Mouse (Mus musculus) lung, embryonic 14.5 days (tissue): Measurements from ENCODE around the gene Ak1. TPM values are rescaled to one million over a fixed set of nuclear protein-coding genes. Genes with fewer than 3 reads are reported as not detected.
A peak's percentile ranks its signal among the peaks of the same experiment; 100 is the strongest.

Source experiments
- ATAC-seq: fragments of 200-750 bp; cut with Nextera tagmentation; 2 replicates; pipeline ENCODE4 v1.8.0; 2017; ENCODE audit warnings: mild to moderate bottlenecking, moderate TSS enrichment, moderate library complexity; ENCODE audit not compliant: insufficient read depth
- DNase-seq: peaks from one replicate; pipeline ENCODE4 v3.0.0-alpha.2; 2015
- H3K27ac ChIP-seq: fragments of 300-500 bp; sonication (generic); 2 replicates; pipeline ENCODE4 v1.5.1; 2014; ENCODE audit warnings: low read depth, mild to moderate bottlenecking, moderate library complexity
- H3K27me3 ChIP-seq: fragments of 300-500 bp; sonication (generic); 2 replicates; pipeline ENCODE4 v1.6.1; 2014; ENCODE audit warnings: low read length, control low read depth; ENCODE audit not compliant: insufficient read depth
- H3K36me3 ChIP-seq: fragments of 300-500 bp; sonication (generic); 2 replicates; pipeline ENCODE4 v1.6.1; 2014; ENCODE audit warnings: control low read depth; ENCODE audit not compliant: insufficient read depth
- H3K4me1 ChIP-seq: fragments of 300-500 bp; sonication (generic); 2 replicates; pipeline ENCODE4 v1.6.1; 2014; ENCODE audit warnings: antibody characterized with exemption, control low read depth; ENCODE audit not compliant: insufficient read depth
- H3K4me2 ChIP-seq: fragments of 300-500 bp; sonication (generic); 2 replicates; pipeline ENCODE4 v1.6.1; 2014; ENCODE audit warnings: mild to moderate bottlenecking
- H3K4me3 ChIP-seq: fragments of 300-500 bp; sonication (generic); 2 replicates; pipeline ENCODE4 v1.5.1; 2014; ENCODE audit warnings: low read depth, low read length
- H3K9ac ChIP-seq: fragments of 300-500 bp; sonication (generic); 2 replicates; pipeline ENCODE4 v1.6.1; 2014
- H3K9me3 ChIP-seq: fragments of 300-500 bp; sonication (generic); 2 replicates; pipeline ENCODE4 v1.6.1; 2016; ENCODE audit warnings: low read depth, low read length, control low read depth
- CTCF ChIP-seq: IDR thresholded peaks from 2 replicates; pipeline ENCODE4 v1.5.1; 2016; ENCODE audit warnings: antibody characterized with exemption, low read depth
- WGBS: fragments of 180-500 bp; shearing (Covaris S2); extraction: QIAGEN DNeasy Blood & Tissue Kit; methylation state at CpG from one replicate; pipeline ENCODE4 v1.1.7; 2014; 5-methylcytosine and 5-hydroxymethylcytosine counted together
- polyA plus RNA-seq: library from polyadenylated mRNA; unstranded; fragments of >200 nt; fragmentation: Nextera tagmentation; extraction: Ambion mirVana; gene quantifications from 2 replicates; pipeline ENCODE4 v1.2.1, GENCODE M21; 2014

The Ak1 gene
- polyA plus RNA-seq, 1 experiment from 2014 or later: 34.3 TPM

DNA sequence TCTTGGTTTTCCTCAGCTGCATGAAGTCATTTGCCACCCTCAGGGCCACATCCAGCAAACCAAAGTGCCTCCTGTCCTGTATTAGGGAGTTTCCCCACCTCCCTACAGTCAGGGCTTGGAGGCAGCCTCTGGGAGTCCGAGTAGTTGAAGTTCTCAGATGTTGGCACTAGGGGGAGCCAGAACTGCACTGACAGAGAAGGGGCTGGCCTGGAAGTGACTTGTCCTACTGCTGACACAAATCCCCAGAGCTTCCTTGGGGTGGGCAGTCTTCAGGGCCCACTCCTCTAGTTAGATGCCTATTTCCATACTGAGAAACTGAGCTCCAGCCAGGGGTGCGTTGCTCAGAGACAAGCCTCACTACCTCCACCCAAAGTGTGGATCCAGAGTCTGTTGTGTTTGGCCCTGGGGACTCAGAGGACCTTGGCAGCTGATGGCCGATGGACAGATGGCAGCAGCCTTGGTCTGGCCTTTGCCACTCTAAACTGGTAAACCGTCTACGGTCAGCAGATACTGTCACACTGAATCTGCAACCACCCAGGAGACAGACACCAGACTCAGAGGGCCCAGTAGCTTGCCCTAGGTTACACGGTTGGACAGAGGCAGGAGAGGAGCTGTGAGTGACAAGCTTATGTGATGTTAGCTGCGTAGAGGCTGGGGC is 10.3 kb downstream of the Ak1 start:
- H3K27me3 ChIP-seq: no peaks in the 10 kb centered on the region
- DNase-seq (peak; percentile 93), ATAC-seq (peak; percentile 65; the same call in 1 of the 2 replicates)
- H3K4me3 ChIP-seq: no peak overlapping the region
- no peak overlapping the region for H3K9ac ChIP-seq
- H3K27ac ChIP-seq: 0 out of 2 replicates have a peak overlapping the region, but pooled peaks have one; percentile 9
- H3K4me2 ChIP-seq: no peak overlapping the region
- no peaks in the 10 kb centered on the region for H3K4me1 ChIP-seq
- H3K36me3 ChIP-seq: no peaks in the 10 kb centered on the region
- 46% methylated on average over 7 of the region's 7 CpGs for WGBS
- H3K9me3 ChIP-seq: no peaks in the 10 kb centered on the region
- peak; percentile 96 for TF ChIP-seq CTCF

DNA sequence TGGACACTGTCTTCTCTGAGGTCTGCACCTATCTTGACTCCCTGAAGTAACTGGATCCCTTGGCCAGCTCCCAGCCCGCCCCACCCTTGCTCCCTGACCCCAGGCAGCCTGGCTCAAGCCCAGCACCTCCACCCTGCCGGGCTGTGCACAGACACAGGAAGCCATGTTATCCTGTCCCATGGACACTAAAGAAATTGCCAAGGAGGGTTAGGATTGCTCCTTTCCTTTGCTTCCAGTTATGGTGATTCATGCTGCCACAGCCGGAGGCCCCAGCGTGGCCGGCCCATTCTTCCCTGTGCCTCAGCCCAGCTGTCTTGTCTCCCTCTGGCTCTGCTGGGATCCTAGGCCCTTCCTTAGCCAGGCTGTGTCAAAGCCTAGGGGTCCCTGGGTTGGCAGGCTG is 12.1 kb downstream of the Ak1 start:
- no peaks in the 10 kb centered on the region for H3K27me3 ChIP-seq
- H3K4me1 ChIP-seq: peaks cover 6% of the 10 kb centered on the region
- 0 out of 2 replicates have a peak overlapping the region, but pooled peaks have one; percentile 10 for H3K9ac ChIP-seq
- H3K4me2 ChIP-seq: no peak overlapping the region
- no peak for DNase-seq
- no peaks in the 10 kb centered on the region for H3K9me3 ChIP-seq
- no peak overlapping the region for H3K4me3 ChIP-seq
- H3K36me3 ChIP-seq: no peaks in the 10 kb centered on the region
- no peak for ATAC-seq
- 61% methylated on average over 5 of the region's 5 CpGs for WGBS
- H3K27ac ChIP-seq: peak overlapping the region; percentile 59
- no peak for TF ChIP-seq CTCF

DNA sequence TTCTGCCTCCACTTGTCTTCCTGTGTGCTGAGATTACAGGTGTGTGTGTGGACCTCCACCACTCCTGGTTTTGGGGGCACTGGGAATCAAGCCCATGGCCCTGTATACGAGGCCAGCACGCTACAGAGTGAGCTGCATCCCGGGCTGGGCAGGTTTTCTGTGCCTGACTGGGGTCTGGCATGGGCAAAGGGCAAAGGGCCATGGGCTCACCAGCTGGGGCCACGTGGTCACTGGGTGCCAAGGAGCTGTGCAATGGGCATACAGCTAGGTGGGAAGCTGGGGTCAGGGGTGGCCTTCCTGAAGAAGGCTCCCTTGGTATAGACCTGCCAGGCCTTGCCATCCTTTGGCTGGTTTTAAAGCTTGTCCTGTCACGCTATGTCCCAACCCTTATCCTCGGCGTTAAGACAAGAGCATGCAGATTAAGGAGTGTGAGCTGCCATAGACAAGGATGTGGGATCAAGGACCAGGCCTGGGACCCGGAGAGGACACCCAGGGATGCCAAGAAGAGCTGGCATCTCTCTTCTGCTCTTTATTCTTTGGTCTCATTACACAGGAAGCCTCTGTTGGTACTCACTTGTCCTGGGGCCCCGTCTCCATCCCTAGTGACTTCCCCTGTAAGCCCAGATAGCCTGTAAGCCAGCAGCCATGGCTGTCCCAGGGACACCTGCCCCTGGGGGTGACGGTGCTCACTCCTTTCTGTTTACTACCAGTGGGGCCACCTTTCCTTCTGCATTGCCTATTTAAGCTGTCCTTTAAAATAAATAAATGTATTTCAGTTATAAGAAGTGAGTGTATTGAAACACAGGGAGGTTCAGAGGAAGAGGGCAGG is 12.9 kb downstream of the Ak1 start:
- Histone ChIP-seq H3K27ac (peak overlapping the region; percentile 61; the same call in 1 of the 2 replicates), H3K9me3 (no peaks in the 10 kb centered on the region), H3K4me2 (no peak overlapping the region), H3K4me3 (no peak overlapping the region), H3K36me3 (no peaks in the 10 kb centered on the region), H3K9ac (no peak overlapping the region), H3K27me3 (no peaks in the 10 kb centered on the region), H3K4me1 (peaks cover 6% of the 10 kb centered on the region)
- WGBS: 76% methylated on average over 10 of the region's 10 CpGs
- ATAC-seq (no peak), DNase-seq (no peak)
- TF ChIP-seq CTCF: no peak

DNA sequence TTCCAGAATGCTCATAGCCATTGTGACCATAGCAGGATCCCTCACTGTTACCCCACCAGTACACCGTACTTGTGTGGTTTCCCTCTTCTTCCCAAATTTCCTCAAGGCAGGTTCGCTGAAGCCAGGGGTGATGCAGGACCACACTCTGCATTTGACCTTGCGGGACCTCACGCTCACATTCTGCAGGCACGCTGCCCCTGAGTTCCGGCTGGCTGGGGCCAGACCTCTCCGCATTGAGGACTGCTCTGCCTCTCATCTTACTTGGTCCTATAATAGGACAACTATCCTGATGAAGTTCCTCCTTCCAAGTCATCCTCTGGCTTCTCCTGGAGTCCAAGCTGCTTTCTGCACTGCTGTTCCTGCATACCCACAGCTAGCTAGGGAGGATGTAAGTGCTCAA is 15.1 kb downstream of the Ak1 start:
- no peak overlapping the region for H3K27ac ChIP-seq
- ATAC-seq (no peak), DNase-seq (no peak)
- H3K4me3 ChIP-seq: no peak overlapping the region
- H3K9me3 ChIP-seq: no peaks in the 10 kb centered on the region
- H3K36me3 ChIP-seq: no peaks in the 10 kb centered on the region
- TF ChIP-seq CTCF: no peak
- H3K4me1 ChIP-seq: peaks cover 6% of the 10 kb centered on the region
- H3K9ac ChIP-seq: no peak overlapping the region
- no peak overlapping the region for H3K4me2 ChIP-seq
- 81% methylated on average over 7 of the region's 7 CpGs for WGBS
- H3K27me3 ChIP-seq: no peaks in the 10 kb centered on the region

DNA sequence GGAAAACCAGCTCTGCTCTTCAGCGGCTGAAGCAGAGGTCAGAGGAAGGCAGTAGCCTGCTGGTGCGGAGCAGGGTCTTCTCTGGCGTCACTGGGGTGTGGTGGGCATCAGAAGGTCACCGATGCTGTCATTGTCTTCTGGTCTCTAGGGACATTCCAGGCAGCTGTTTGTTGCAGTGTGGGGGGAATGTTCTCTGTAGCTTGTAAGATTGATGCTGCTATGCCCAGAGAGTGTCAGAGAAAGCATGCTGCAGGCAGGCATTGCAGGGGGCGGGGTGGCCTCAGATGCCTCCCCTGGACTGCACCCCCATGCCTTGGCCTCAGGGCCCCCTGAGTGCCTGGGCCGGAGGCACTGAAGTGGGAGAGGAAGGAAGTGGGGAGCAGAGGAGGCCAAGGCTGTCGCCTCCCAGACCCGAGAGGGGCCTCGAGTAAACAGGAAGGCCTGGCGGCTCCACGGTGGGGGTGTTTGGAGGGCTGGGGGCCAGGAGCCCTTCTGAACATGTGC is 16.3 kb downstream of the Ak1 start:
- H3K36me3 ChIP-seq: no peaks in the 10 kb centered on the region
- H3K4me3 ChIP-seq: no peak overlapping the region
- ATAC-seq (peak; percentile 80), DNase-seq (peak; percentile 79)
- no peaks in the 10 kb centered on the region for H3K9me3 ChIP-seq
- 0 out of 2 replicates have a peak overlapping the region, but pooled peaks have one; percentile 1 for H3K4me2 ChIP-seq
- no peak for TF ChIP-seq CTCF
- H3K9ac ChIP-seq: no peak overlapping the region; the same call in 1 of the 2 replicates
- peak overlapping the region; percentile 76 for H3K27ac ChIP-seq
- no peaks in the 10 kb centered on the region for H3K27me3 ChIP-seq
- peaks cover 6% of the 10 kb centered on the region for H3K4me1 ChIP-seq
- WGBS: 12% methylated on average over 11 of the region's 11 CpGs

DNA sequence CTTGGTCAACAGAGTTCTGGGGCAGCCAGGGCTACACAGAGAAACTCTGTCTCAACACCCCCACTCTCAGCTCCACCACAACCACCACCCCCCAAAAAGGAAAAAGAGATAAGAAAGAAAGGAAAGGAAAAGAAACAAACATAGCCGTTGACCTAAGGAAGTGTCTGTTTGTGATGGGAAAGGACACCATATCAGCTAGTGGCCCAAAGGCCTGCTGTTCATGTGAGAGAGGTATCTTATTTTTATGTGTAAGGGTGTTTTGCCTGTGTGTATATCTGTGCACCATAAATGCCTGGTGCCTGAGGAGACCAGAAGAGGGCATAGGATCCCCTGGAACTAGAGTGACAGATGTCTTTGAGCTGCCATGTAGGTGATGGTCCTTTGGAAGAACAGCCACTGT is 18.1 kb downstream of the Ak1 start:
- 40% methylated on average over 1 of the region's 1 CpGs for WGBS
- Histone ChIP-seq H3K4me1 (peaks cover 6% of the 10 kb centered on the region), H3K36me3 (no peaks in the 10 kb centered on the region), H3K4me2 (no peak overlapping the region), H3K27ac (no peak overlapping the region; the same call in 1 of the 2 replicates), H3K4me3 (no peak overlapping the region), H3K9me3 (no peaks in the 10 kb centered on the region), H3K9ac (no peak overlapping the region), H3K27me3 (no peaks in the 10 kb centered on the region)
- DNase-seq (no peak), ATAC-seq (no peak)
- TF ChIP-seq CTCF: no peak

DNA sequence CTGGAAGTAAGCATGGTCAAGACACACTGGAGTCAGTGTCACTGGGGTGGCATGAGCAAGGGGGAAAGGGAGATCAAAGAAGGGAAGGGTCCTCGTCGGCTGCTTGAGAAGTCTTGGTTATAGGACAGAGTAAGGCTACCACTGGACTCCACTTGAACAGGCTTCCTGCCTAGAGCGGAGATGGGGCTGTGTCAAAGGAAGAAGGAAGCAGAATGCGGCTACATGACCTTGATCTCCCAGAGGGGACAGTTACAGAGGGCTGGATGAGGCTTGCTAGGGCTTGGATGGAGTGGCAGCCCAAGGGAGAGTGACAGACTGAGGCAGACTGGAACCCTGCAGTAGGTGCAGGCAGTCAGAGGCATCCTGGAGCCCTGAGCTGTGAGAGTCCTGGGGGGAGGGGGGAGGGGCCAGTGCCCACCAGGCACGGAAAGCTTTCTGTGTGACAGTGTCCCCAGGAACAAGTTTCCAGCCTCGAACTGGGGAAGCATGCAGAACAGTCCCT is 19.0 kb downstream of the Ak1 start:
- H3K27me3 ChIP-seq: no peaks in the 10 kb centered on the region
- ATAC-seq (no peak), DNase-seq (no peak)
- no peaks in the 10 kb centered on the region for H3K9me3 ChIP-seq
- H3K4me2 ChIP-seq: no peak overlapping the region
- H3K36me3 ChIP-seq: no peaks in the 10 kb centered on the region
- peak overlapping the region; percentile 12; the same call in 1 of the 2 replicates for H3K27ac ChIP-seq
- peaks cover 7% of the 10 kb centered on the region for H3K4me1 ChIP-seq
- 51% methylated on average over 6 of the region's 6 CpGs for WGBS
- TF ChIP-seq CTCF: no peak
- no peak overlapping the region for H3K4me3 ChIP-seq
- H3K9ac ChIP-seq: no peak overlapping the region
